Mouse (Mus musculus): Measurements from ENCODE around the gene Zfp697.
"Not testable (repeated sequence)": the region's sequence is repeated elsewhere in the genome, so short reads cannot be mapped to it uniquely, and the experiment has no call there.

Gene Zfp697

DNA sequence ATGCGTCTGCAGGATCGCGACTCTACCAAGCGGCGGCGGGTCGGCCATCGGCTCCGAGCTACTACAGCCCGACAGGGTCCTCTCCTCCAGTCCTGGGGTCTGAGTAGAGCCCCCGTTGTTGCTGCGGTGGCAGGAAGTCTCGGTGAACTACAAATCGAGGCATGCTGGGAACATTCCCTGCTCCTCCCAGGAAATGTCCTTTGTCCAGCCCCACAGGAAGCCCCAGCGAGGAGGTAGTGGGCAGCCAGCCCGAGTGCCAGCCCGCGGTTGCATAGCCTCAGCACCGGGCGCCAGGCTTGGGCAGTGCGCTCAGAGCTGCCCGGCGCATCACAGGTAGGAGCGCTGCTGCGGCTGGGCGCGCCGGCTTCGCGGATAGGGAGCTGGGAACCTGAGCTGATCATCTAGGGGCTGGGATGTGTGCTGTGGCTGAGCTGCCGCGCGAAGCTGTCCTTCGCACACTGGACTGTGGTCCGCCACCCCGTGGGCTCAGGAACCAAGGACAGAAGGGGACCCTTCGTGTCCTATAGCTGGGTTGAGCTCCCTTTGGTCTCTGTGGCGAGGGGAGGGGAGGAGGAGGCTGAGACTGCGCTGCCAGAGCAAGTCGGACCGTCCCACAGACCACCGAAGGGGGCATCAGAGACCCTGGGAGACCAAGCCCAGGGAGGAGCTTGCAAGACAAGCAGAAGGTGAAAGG lies at the start of gene Zfp697:
Gene Zfp697, plus strand, starts transcription at position 216 of the 694 bp plus-strand sequence.
- peak; percentile 62 for DNase-seq (ENCODE audit: low spot score)

DNA sequence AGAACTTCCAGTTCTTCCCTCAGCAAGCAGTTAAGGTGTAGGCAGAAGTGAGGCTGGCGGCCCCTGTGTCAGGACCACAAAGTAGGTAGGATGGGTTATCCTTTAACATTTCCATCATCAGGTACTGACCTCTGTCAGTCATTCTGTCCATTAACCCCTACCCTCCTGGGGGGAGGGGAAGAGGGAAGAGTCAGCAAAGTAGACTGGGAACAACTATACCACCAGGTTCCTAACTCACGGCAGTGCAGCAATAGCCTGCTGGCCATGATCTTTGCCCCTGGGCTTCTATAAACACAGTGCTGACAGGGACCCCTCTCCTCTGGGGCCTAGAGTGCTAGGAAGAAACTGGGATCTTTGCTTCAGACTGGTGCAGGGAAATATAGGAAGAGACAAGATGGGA lies 48.3 kb upstream of the Zfp697 start:
- DNase-seq (ENCODE audit: low spot score) = no peak

DNA sequence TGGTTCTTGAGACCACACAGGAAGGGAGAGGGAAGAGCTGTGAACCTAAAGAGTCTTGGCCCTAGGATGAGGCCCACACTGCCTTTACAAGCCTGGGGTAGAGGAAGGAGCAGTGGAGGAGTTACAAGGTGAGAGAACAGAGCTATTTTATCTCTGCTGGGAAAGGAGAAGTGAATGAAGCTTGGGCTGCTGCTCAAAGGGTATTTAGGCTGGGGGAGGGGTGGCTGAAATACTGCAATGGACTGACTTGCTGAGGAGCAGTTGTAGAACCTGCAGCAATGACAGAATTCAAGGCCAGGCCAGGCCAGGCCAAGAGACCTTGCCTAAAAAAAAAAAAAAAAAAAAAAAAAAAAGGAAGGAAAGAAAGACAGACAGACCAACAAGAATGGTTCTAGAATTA lies 46.9 kb upstream of the Zfp697 start:
- DNase-seq (ENCODE audit: low spot score) = no peak

- no peak for DNase-seq (ENCODE audit: low spot score)
Observed at GRCm38 (mm10) chr3:98335886-98336285, 46.4 kb upstream of the Zfp697 start.

- no peak for DNase-seq (ENCODE audit: low spot score)
Observed at GRCm38 (mm10) chr3:98336661-98337654, 45.3 kb upstream of the Zfp697 start.

DNA sequence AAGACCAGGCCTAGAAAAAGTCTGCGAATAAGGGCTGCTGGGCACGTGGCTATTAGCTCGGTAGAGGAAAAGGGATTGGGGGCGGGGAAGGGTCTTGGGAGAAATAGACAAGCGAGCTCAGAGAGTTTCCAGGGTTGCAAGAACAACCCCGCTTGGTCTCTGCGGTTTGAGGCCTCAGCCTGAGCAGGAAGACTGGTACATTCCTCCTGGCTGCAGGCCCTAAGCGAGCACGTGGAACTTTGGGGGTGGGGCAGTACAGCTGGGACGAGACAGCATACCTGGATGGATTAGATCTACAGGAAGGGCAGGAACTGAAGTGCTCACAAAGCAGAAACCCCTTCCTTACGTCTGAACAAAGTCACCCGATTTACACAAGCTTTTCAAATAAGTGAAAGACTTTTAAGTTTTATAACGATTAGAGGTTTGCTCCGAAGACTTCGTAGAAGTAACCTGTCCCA lies 43.6 kb upstream of the Zfp697 start:
- no peak for DNase-seq (ENCODE audit: low spot score)

- no peak for DNase-seq (ENCODE audit: low spot score)
Observed at GRCm38 (mm10) chr3:98339097-98339705, 43.1 kb upstream of the Zfp697 start.

GRCm38 (mm10) chr3:98339706-98340109 lies 42.6 kb upstream of the Zfp697 start, which contains the start of gene Phgdh:
TSS of gene Phgdh (minus strand) at chr3:98339990.
- not testable (repeated sequence) for DNase-seq (ENCODE audit: low spot score)

- no peak for DNase-seq (ENCODE audit: low spot score)
Observed at GRCm38 (mm10) chr3:98340818-98341594, 41.3 kb upstream of the Zfp697 start.

GRCm38 (mm10) chr3:98343235-98343634 lies 39.0 kb upstream of the Zfp697 start:
- no peak for DNase-seq (ENCODE audit: low spot score)

DNA sequence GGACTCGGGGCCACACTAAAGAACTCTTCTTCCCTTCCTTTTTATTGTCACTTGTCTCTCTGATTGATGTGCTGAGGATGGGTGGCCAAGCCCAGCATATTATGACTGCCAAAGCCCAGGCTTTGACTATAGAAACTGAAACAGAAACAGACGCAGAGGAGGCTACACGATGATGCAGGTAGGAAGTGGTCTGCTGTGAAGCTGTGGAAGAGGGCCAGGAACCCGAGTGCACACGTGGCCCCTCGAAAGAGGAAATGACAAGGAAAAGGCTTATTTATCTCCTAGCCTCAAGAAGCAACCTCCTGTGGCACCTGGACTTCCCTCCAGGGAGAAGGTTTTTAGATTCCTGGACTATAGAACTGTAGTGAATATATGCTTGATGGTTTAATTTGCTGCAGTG lies 34.2 kb upstream of the Zfp697 start:
- DNase-seq (ENCODE audit: low spot score) = no peak

GRCm38 (mm10) chr3:98348705-98349104 lies 33.6 kb upstream of the Zfp697 start:
- no peak for DNase-seq (ENCODE audit: low spot score)

- peak; percentile 50 for DNase-seq (ENCODE audit: low spot score)
Observed at GRCm38 (mm10) chr3:98353892-98354291, 28.4 kb upstream of the Zfp697 start.

DNA sequence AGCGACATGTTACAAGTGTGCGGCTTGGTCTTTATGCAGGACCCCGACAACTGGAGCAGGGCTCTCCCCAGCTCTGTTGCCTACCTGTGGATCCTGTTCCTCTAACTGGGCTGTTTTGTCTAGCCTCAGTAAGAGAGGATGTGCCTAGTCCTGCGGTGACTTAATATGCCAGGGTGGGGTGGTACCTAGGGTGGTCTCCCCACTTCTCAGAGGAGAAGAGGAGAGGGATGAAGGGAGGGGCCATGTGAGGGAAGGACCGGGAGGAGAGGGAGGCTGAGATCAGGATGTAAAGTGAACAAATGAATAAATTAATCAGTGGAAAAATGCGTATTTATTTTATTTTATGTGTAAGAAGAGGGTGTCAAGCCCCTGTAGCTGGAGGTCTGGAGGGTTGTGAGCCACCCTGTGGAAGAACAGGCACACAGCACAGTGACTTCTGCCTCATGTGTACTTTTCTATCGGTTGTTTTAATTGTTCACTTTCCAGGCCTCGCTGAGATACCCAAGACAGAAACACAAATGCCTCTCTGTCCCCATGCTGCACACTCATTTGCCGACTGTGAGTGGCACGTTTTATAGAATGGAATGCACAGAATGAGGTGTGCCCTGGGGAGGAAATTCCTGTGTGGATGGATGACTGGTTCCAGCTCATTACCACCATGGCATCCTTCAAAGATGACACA lies 26.8 kb upstream of the Zfp697 start:
- DNase-seq (ENCODE audit: low spot score) = no peak

GRCm38 (mm10) chr3:98356026-98356365 lies 26.3 kb upstream of the Zfp697 start:
- DNase-seq (ENCODE audit: low spot score) = no peak

GRCm38 (mm10) chr3:98356632-98357370 lies 25.5 kb upstream of the Zfp697 start:
- no peak for DNase-seq (ENCODE audit: low spot score)

DNA sequence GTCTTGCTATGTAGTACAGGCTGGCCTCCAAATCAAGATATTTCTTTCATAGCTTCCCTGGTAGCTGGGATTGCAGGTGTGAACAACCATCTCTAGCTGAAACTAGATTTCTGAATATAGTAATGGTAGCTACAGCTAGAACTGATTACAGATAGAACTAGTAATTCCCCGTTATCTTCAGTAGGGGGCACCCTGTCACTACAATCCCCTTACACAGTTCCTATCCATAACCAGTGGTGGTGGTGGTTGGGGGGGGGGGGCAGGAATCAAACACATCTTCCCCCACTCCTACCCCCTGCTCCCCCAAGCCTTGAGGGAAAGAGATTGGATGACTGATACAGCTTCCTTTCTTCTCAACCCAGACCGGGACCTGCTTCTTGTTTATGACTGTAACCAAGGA lies 19.5 kb upstream of the Zfp697 start:
- DNase-seq (ENCODE audit: low spot score) = no peak

- DNase-seq (ENCODE audit: low spot score) = no peak
Observed at GRCm38 (mm10) chr3:98366086-98366485, 16.2 kb upstream of the Zfp697 start.

DNA sequence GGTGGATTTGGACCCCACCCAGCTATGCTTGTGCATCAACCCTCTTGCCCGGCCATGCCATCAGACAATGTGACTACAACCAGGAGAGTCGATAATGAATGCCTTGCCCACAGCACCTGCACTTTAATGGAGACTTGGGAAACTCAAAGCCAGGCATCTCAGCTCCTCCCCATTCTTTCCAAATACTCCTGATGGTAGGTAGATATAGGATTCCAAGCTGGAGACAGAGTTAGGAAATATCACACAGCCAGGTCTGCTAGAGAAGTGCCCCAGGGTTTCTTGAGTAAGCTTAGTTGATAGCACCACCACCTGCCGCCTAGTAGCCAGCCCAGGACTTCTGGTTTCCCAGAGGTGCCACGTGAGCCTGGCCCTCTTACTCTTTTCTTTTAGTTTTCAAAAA lies 15.4 kb upstream of the Zfp697 start:
- DNase-seq (ENCODE audit: low spot score) = no peak

GRCm38 (mm10) chr3:98368283-98368682 lies 14.0 kb upstream of the Zfp697 start:
- DNase-seq (ENCODE audit: low spot score) = no peak
